Mouse (Mus musculus): ENCODE data around the gene Plekha6. TPM values are rescaled to one million over a fixed set of nuclear protein-coding genes. Genes with fewer than 3 reads are reported as not detected.
A peak's percentile ranks its signal among the peaks of the same experiment; 100 is the strongest.

Gene Plekha6
- polyA plus RNA-seq, 1 experiment from 2014 or later: 1.6 TPM

GRCm38 (mm10) chr1:133130638-133131560 lies 33.1 kb upstream of the Plekha6 start, which contains the start of gene Ppp1r15b:
Ppp1r15b (plus strand) TSS chr1:133131143.
- H3K36me3 ChIP-seq: peaks cover 9% of the 10 kb centered on the region; the same call in 1 of the 2 replicates
- 1% methylated on average over 72 of the region's 72 CpGs for whole genome bisulfite sequencing
- H3K27ac ChIP-seq: peak within 1 kb of the TSS; percentile 98
- no peaks in the 10 kb centered on the region for H3K27me3 ChIP-seq
- peak within 1 kb of the TSS; percentile 100 for H3K4me2 ChIP-seq
- H3K9ac ChIP-seq (replicated peaks): peak within 1 kb of the TSS; percentile 95
- peak within 1 kb of the TSS; percentile 95 for H3K4me3 ChIP-seq (replicated peaks)
- H3K9me3 ChIP-seq: no peaks in the 10 kb centered on the region
- ATAC-seq (ENCODE audit: insufficient number of reproducible peaks, insufficient read depth, low FRiP score, low TSS enrichment, low read depth): peak; percentile 99
- peaks cover 47% of the 10 kb centered on the region for H3K4me1 ChIP-seq (replicated peaks)

- peak overlapping the region; percentile 98 for H3K27ac ChIP-seq
- H3K27me3 ChIP-seq: no peaks in the 10 kb centered on the region
- ATAC-seq (ENCODE audit: insufficient number of reproducible peaks, insufficient read depth, low FRiP score, low TSS enrichment, low read depth): no peak
- H3K9ac ChIP-seq (replicated peaks): peak overlapping the region; percentile 95
- peak overlapping the region; percentile 95 for H3K4me3 ChIP-seq (replicated peaks)
- peaks cover 50% of the 10 kb centered on the region for H3K4me1 ChIP-seq (replicated peaks)
- WGBS: 0% methylated on average over 35 of the region's 35 CpGs
- H3K4me2 ChIP-seq: peak overlapping the region; percentile 100
- H3K36me3 ChIP-seq: peaks cover 13% of the 10 kb centered on the region
- no peaks in the 10 kb centered on the region for H3K9me3 ChIP-seq
Measured at GRCm38 (mm10) chr1:133131561-133131905, 32.5 kb upstream of the Plekha6 start.

GRCm38 (mm10) chr1:133131936-133132335 lies 32.1 kb upstream of the Plekha6 start:
- H3K4me2 ChIP-seq: peak overlapping the region; percentile 100
- peak overlapping the region; percentile 98 for H3K27ac ChIP-seq
- peak overlapping the region; percentile 95 for H3K9ac ChIP-seq (replicated peaks)
- H3K4me3 ChIP-seq (replicated peaks): peak overlapping the region; percentile 95
- H3K36me3 ChIP-seq: peaks cover 17% of the 10 kb centered on the region
- H3K9me3 ChIP-seq: no peaks in the 10 kb centered on the region
- no peaks in the 10 kb centered on the region for H3K27me3 ChIP-seq
- ATAC-seq (ENCODE audit: insufficient number of reproducible peaks, insufficient read depth, low FRiP score, low TSS enrichment, low read depth): no peak
- H3K4me1 ChIP-seq (replicated peaks): peaks cover 50% of the 10 kb centered on the region
- under 1% methylated on average over 11 of the region's 11 CpGs for WGBS

GRCm38 (mm10) chr1:133132388-133133326 lies 31.4 kb upstream of the Plekha6 start:
- H3K36me3 ChIP-seq: peaks cover 25% of the 10 kb centered on the region
- peak overlapping the region; percentile 95 for H3K4me3 ChIP-seq (replicated peaks)
- no peaks in the 10 kb centered on the region for H3K27me3 ChIP-seq
- H3K9me3 ChIP-seq: no peaks in the 10 kb centered on the region
- 12% methylated on average over 26 of the region's 26 CpGs for WGBS
- H3K27ac ChIP-seq: peak overlapping the region; percentile 98
- peak overlapping the region; percentile 95 for H3K9ac ChIP-seq (replicated peaks)
- peak overlapping the region; percentile 100 for H3K4me2 ChIP-seq
- ATAC-seq (ENCODE audit: insufficient number of reproducible peaks, insufficient read depth, low FRiP score, low TSS enrichment, low read depth): no peak
- peaks cover 50% of the 10 kb centered on the region for H3K4me1 ChIP-seq (replicated peaks)

GRCm38 (mm10) chr1:133133425-133133824 lies 30.6 kb upstream of the Plekha6 start:
- ATAC-seq (ENCODE audit: insufficient number of reproducible peaks, insufficient read depth, low FRiP score, low TSS enrichment, low read depth): no peak
- 21% methylated on average over 2 of the region's 2 CpGs for WGBS
- Histone ChIP-seq H3K27ac (no peak overlapping the region), H3K4me1 (replicated peaks) (peaks cover 50% of the 10 kb centered on the region), H3K27me3 (no peaks in the 10 kb centered on the region), H3K4me2 (peak overlapping the region; percentile 100), H3K9me3 (no peaks in the 10 kb centered on the region), H3K36me3 (peaks cover 32% of the 10 kb centered on the region), H3K9ac (replicated peaks) (peak overlapping the region; percentile 95), H3K4me3 (replicated peaks) (peak overlapping the region; percentile 95)

- H3K4me3 ChIP-seq (replicated peaks): peak overlapping the region; percentile 95
- ATAC-seq (ENCODE audit: insufficient number of reproducible peaks, insufficient read depth, low FRiP score, low TSS enrichment, low read depth): no peak
- peak overlapping the region; percentile 53 for H3K9ac ChIP-seq (replicated peaks)
- H3K9me3 ChIP-seq: no peaks in the 10 kb centered on the region
- H3K4me2 ChIP-seq: peak overlapping the region; percentile 100
- H3K36me3 ChIP-seq: peaks cover 39% of the 10 kb centered on the region
- H3K27ac ChIP-seq: no peak overlapping the region
- H3K4me1 ChIP-seq (replicated peaks): peaks cover 50% of the 10 kb centered on the region
- WGBS: 36% methylated on average over 4 of the region's 4 CpGs
- no peaks in the 10 kb centered on the region for H3K27me3 ChIP-seq
Measured at GRCm38 (mm10) chr1:133134071-133134470, 29.9 kb upstream of the Plekha6 start.

- no peaks in the 10 kb centered on the region for H3K9me3 ChIP-seq
- H3K27me3 ChIP-seq: no peaks in the 10 kb centered on the region
- H3K4me1 ChIP-seq (replicated peaks): peaks cover 43% of the 10 kb centered on the region
- WGBS: 66% methylated on average over 4 of the region's 4 CpGs
- H3K4me2 ChIP-seq: peak overlapping the region; percentile 100
- peaks cover 45% of the 10 kb centered on the region for H3K36me3 ChIP-seq
- no peak for ATAC-seq (ENCODE audit: insufficient number of reproducible peaks, insufficient read depth, low FRiP score, low TSS enrichment, low read depth)
- no peak overlapping the region; the same call in 1 of the 2 replicates for H3K9ac ChIP-seq (replicated peaks)
- H3K27ac ChIP-seq: no peak overlapping the region
- peak overlapping the region; percentile 95 for H3K4me3 ChIP-seq (replicated peaks)
Measured at GRCm38 (mm10) chr1:133134881-133135280, 29.1 kb upstream of the Plekha6 start.

GRCm38 (mm10) chr1:133135808-133136207 lies 28.2 kb upstream of the Plekha6 start:
- no peaks in the 10 kb centered on the region for H3K9me3 ChIP-seq
- no peak for ATAC-seq (ENCODE audit: insufficient number of reproducible peaks, insufficient read depth, low FRiP score, low TSS enrichment, low read depth)
- H3K4me3 ChIP-seq (replicated peaks): peak overlapping the region; percentile 22
- H3K27ac ChIP-seq: no peak overlapping the region
- WGBS: 60% methylated on average over 5 of the region's 5 CpGs
- H3K36me3 ChIP-seq: peaks cover 54% of the 10 kb centered on the region
- no peak overlapping the region for H3K9ac ChIP-seq (replicated peaks)
- H3K4me2 ChIP-seq: peak overlapping the region; percentile 100
- no peaks in the 10 kb centered on the region for H3K27me3 ChIP-seq
- H3K4me1 ChIP-seq (replicated peaks): peaks cover 40% of the 10 kb centered on the region

- no peak for ATAC-seq (ENCODE audit: insufficient number of reproducible peaks, insufficient read depth, low FRiP score, low TSS enrichment, low read depth)
- Histone ChIP-seq H3K4me3 (replicated peaks) (no peak overlapping the region), H3K27ac (no peak overlapping the region), H3K36me3 (peaks cover 71% of the 10 kb centered on the region), H3K9ac (replicated peaks) (no peak overlapping the region), H3K27me3 (no peaks in the 10 kb centered on the region), H3K4me2 (no peak overlapping the region), H3K4me1 (replicated peaks) (peaks cover 28% of the 10 kb centered on the region), H3K9me3 (no peaks in the 10 kb centered on the region)
- WGBS: 97% methylated on average over 1 of the region's 1 CpGs
Measured at GRCm38 (mm10) chr1:133138401-133138800, 25.6 kb upstream of the Plekha6 start.

- no peak overlapping the region for H3K27ac ChIP-seq
- H3K4me3 ChIP-seq (replicated peaks): no peak overlapping the region
- H3K4me1 ChIP-seq (replicated peaks): no peaks in the 10 kb centered on the region; the same call in 1 of the 2 replicates
- H3K9me3 ChIP-seq: peaks cover 8% of the 10 kb centered on the region; the same call in 1 of the 2 replicates
- 61% methylated on average over 21 of the region's 22 CpGs for WGBS
- H3K4me2 ChIP-seq: no peak overlapping the region
- H3K9ac ChIP-seq (replicated peaks): no peak overlapping the region
- no peak for ATAC-seq (ENCODE audit: insufficient number of reproducible peaks, insufficient read depth, low FRiP score, low TSS enrichment, low read depth)
- H3K36me3 ChIP-seq: peaks cover 12% of the 10 kb centered on the region
- H3K27me3 ChIP-seq: no peaks in the 10 kb centered on the region
Measured at GRCm38 (mm10) chr1:133146014-133147009, 17.7 kb upstream of the Plekha6 start.

All from limb, embryonic 12.5 days (tissue).